Mouse (Mus musculus): ENCODE measurements at regions not wholly inside any gene's neighbourhood (a gene's known extent, or its start where the extent isn't known, plus 50 kb on each side); places are given as distances from the start of the nearest gene placed in this dataset.
"Not testable (repeated sequence)": the region's sequence is repeated elsewhere in the genome, so short reads cannot be mapped to it uniquely, and the experiment has no call there.

GRCm38 (mm10) chr9:9475009-9475744 is 236.3 kb upstream of the Arhgap42 start:
- WGBS = 61% methylated on average over 8 of the region's 8 CpGs
- Histone ChIP-seq H3K27me3 (ENCODE audit: control insufficient read depth, insufficient read depth, low read length) (no peaks in the 10 kb centered on the region), H3K4me1 (replicated peaks; ENCODE audit: control insufficient read depth, insufficient read depth, low read length) (no peaks in the 10 kb centered on the region), H3K4me3 (ENCODE audit: control insufficient read depth, insufficient read depth, low read length) (no peak overlapping the region), H3K36me3 (ENCODE audit: control insufficient read depth, insufficient read depth, low read length) (no peaks in the 10 kb centered on the region), H3K27ac (ENCODE audit: control insufficient read depth, insufficient read depth, low read length) (no peak overlapping the region)
- TF ChIP-seq POLR2A (IDR thresholded peaks at IDR 0.05; ENCODE audit: control insufficient read depth, extremely low read depth, insufficient read depth, low read length, poor library complexity) (no peak), CTCF (IDR thresholded peaks at IDR 0.05; ENCODE audit: borderline replicate concordance, control insufficient read depth, extremely low read depth, insufficient read depth, low read length, poor library complexity) (no peak)
- no peak for DNase-seq

- no peak for DNase-seq
- Histone ChIP-seq H3K27me3 (ENCODE audit: control insufficient read depth, insufficient read depth, low read length) (no peaks in the 10 kb centered on the region), H3K36me3 (ENCODE audit: control insufficient read depth, insufficient read depth, low read length) (no peaks in the 10 kb centered on the region), H3K4me1 (replicated peaks; ENCODE audit: control insufficient read depth, insufficient read depth, low read length) (no peaks in the 10 kb centered on the region), H3K27ac (ENCODE audit: control insufficient read depth, insufficient read depth, low read length) (no peak overlapping the region), H3K4me3 (ENCODE audit: control insufficient read depth, insufficient read depth, low read length) (no peak overlapping the region)
- no peak for TF ChIP-seq CTCF (IDR thresholded peaks at IDR 0.05; ENCODE audit: borderline replicate concordance, control insufficient read depth, extremely low read depth, insufficient read depth, low read length, poor library complexity)
- TF ChIP-seq POLR2A (IDR thresholded peaks at IDR 0.05; ENCODE audit: control insufficient read depth, extremely low read depth, insufficient read depth, low read length, poor library complexity) = no peak
- WGBS = 93% methylated on average over 1 of the region's 1 CpGs
Observed at GRCm38 (mm10) chr9:9444213-9444612, 205.3 kb upstream of the Arhgap42 start.

- 76% methylated on average over 2 of the region's 2 CpGs for WGBS
Observed at GRCm38 (mm10) chr9:9420326-9420725, 181.4 kb upstream of the Arhgap42 start.

GRCm38 (mm10) chr9:9412460-9413181 is 173.7 kb upstream of the Arhgap42 start:
- TF ChIP-seq POLR2A (IDR thresholded peaks at IDR 0.05; ENCODE audit: control insufficient read depth, extremely low read depth, insufficient read depth, low read length, poor library complexity) = no peak
- H3K4me1 ChIP-seq (replicated peaks; ENCODE audit: control insufficient read depth, insufficient read depth, low read length) = no peaks in the 10 kb centered on the region
- no peaks in the 10 kb centered on the region for H3K36me3 ChIP-seq (ENCODE audit: control insufficient read depth, insufficient read depth, low read length)
- no peak overlapping the region for H3K4me3 ChIP-seq (ENCODE audit: control insufficient read depth, insufficient read depth, low read length)
- no peak for DNase-seq
- no peak overlapping the region for H3K27ac ChIP-seq (ENCODE audit: control insufficient read depth, insufficient read depth, low read length)
- H3K27me3 ChIP-seq (ENCODE audit: control insufficient read depth, insufficient read depth, low read length) = no peaks in the 10 kb centered on the region
- WGBS = 77% methylated on average over 3 of the region's 3 CpGs

More at GRCm38 (mm10) chr9:9420326-9420725, 181.4 kb upstream of the Arhgap42 start:
- H3K4me1 ChIP-seq (replicated peaks; ENCODE audit: control insufficient read depth, insufficient read depth, low read length) = no peaks in the 10 kb centered on the region
- DNase-seq = no peak
- no peak overlapping the region for H3K4me3 ChIP-seq (ENCODE audit: control insufficient read depth, insufficient read depth, low read length)
- no peaks in the 10 kb centered on the region for H3K36me3 ChIP-seq (ENCODE audit: control insufficient read depth, insufficient read depth, low read length)
- TF ChIP-seq CTCF (IDR thresholded peaks at IDR 0.05; ENCODE audit: borderline replicate concordance, control insufficient read depth, extremely low read depth, insufficient read depth, low read length, poor library complexity) (no peak), POLR2A (IDR thresholded peaks at IDR 0.05; ENCODE audit: control insufficient read depth, extremely low read depth, insufficient read depth, low read length, poor library complexity) (no peak)
- no peaks in the 10 kb centered on the region for H3K27me3 ChIP-seq (ENCODE audit: control insufficient read depth, insufficient read depth, low read length)
- H3K27ac ChIP-seq (ENCODE audit: control insufficient read depth, insufficient read depth, low read length) = no peak overlapping the region

- H3K27me3 ChIP-seq (ENCODE audit: control insufficient read depth, insufficient read depth, low read length); H3K4me3 ChIP-seq (ENCODE audit: control insufficient read depth, insufficient read depth, low read length); DNase-seq; H3K36me3 ChIP-seq (ENCODE audit: control insufficient read depth, insufficient read depth, low read length); H3K27ac ChIP-seq (ENCODE audit: control insufficient read depth, insufficient read depth, low read length); H3K4me1 ChIP-seq (replicated peaks; ENCODE audit: control insufficient read depth, insufficient read depth, low read length): not testable (repeated sequence)
- 84% methylated on average over 4 of the region's 4 CpGs for WGBS
Observed at GRCm38 (mm10) chr9:9394190-9394589, 155.3 kb upstream of the Arhgap42 start.

GRCm38 (mm10) chr9:9376650-9377189 is 137.8 kb upstream of the Arhgap42 start:
- Histone ChIP-seq H3K27me3 (ENCODE audit: control insufficient read depth, insufficient read depth, low read length) (no peaks in the 10 kb centered on the region), H3K27ac (ENCODE audit: control insufficient read depth, insufficient read depth, low read length) (no peak overlapping the region), H3K36me3 (ENCODE audit: control insufficient read depth, insufficient read depth, low read length) (no peaks in the 10 kb centered on the region), H3K4me3 (ENCODE audit: control insufficient read depth, insufficient read depth, low read length) (no peak overlapping the region), H3K4me1 (replicated peaks; ENCODE audit: control insufficient read depth, insufficient read depth, low read length) (no peaks in the 10 kb centered on the region)
- TF ChIP-seq CTCF (IDR thresholded peaks at IDR 0.05; ENCODE audit: borderline replicate concordance, control insufficient read depth, extremely low read depth, insufficient read depth, low read length, poor library complexity) = no peak
- no peak for TF ChIP-seq POLR2A (IDR thresholded peaks at IDR 0.05; ENCODE audit: control insufficient read depth, extremely low read depth, insufficient read depth, low read length, poor library complexity)
- DNase-seq = no peak
- 85% methylated on average over 2 of the region's 2 CpGs for WGBS
